Mouse (Mus musculus): Measurements from ENCODE around the gene Rap1gap. TPM values are rescaled to one million over a fixed set of nuclear protein-coding genes. Genes with fewer than 3 reads are reported as not detected.

The Rap1gap gene
- polyA plus RNA-seq, 1 experiment from 2014 or later = 6.1 TPM

GRCm38 (mm10) chr4:137714020-137714624 is 49.6 kb downstream of the Rap1gap start:
- peaks cover 5% of the 10 kb centered on the region for H3K4me1 ChIP-seq
- H3K36me3 ChIP-seq = no peaks in the 10 kb centered on the region
- WGBS = 44% methylated on average over 8 of the region's 8 CpGs
- no peaks in the 10 kb centered on the region for H3K9me3 ChIP-seq
- H3K27me3 ChIP-seq (replicated peaks) = peaks cover 90% of the 10 kb centered on the region
- no peak overlapping the region for H3K4me3 ChIP-seq
- no peak overlapping the region for H3K27ac ChIP-seq (replicated peaks)
- no peak for ATAC-seq (ENCODE audit: extremely low read depth, insufficient number of reproducible peaks, low FRiP score, low TSS enrichment)
- H3K4me2 ChIP-seq = no peak overlapping the region
- H3K9ac ChIP-seq = no peak overlapping the region

DNA sequence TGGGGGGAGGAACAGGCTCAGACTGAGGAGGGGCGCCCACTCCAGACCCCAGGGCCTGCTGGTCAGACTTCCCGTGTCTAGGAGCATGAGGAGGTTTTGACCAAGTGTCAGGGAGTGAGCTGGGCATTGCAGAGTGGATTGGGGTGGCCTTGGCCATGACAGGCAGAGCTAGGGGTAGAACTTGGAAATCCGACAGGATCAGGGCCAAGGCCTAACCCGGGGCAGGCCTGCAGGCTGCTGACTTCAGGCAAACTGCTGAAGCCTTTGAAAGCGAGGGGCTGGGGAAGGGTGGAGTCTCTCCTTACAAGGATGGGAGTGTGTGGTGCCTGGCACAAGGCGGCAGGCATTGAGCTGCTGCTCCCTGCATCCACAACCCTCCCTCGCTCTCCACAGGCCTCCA is 52.5 kb downstream of the Rap1gap start:
- Histone ChIP-seq H3K4me2 (no peak overlapping the region), H3K36me3 (no peaks in the 10 kb centered on the region), H3K4me1 (peaks cover 13% of the 10 kb centered on the region), H3K27ac (replicated peaks) (no peak overlapping the region), H3K4me3 (no peak overlapping the region), H3K9me3 (no peaks in the 10 kb centered on the region), H3K27me3 (replicated peaks) (peaks cover 90% of the 10 kb centered on the region), H3K9ac (0 out of 2 replicates have a peak overlapping the region, but pooled peaks have one; percentile 40)
- WGBS = 51% methylated on average over 7 of the region's 7 CpGs
- no peak for ATAC-seq (ENCODE audit: extremely low read depth, insufficient number of reproducible peaks, low FRiP score, low TSS enrichment)

GRCm38 (mm10) chr4:137717671-137718070 is 53.1 kb downstream of the Rap1gap start:
- WGBS = 66% methylated on average over 15 of the region's 15 CpGs
- ATAC-seq (ENCODE audit: extremely low read depth, insufficient number of reproducible peaks, low FRiP score, low TSS enrichment) = no peak
- no peak overlapping the region for H3K27ac ChIP-seq (replicated peaks)
- H3K4me2 ChIP-seq = no peak overlapping the region
- no peak overlapping the region for H3K9ac ChIP-seq
- no peak overlapping the region for H3K4me3 ChIP-seq
- H3K27me3 ChIP-seq (replicated peaks) = peaks cover 90% of the 10 kb centered on the region
- no peaks in the 10 kb centered on the region for H3K9me3 ChIP-seq
- no peaks in the 10 kb centered on the region for H3K36me3 ChIP-seq
- H3K4me1 ChIP-seq = peaks cover 13% of the 10 kb centered on the region

DNA sequence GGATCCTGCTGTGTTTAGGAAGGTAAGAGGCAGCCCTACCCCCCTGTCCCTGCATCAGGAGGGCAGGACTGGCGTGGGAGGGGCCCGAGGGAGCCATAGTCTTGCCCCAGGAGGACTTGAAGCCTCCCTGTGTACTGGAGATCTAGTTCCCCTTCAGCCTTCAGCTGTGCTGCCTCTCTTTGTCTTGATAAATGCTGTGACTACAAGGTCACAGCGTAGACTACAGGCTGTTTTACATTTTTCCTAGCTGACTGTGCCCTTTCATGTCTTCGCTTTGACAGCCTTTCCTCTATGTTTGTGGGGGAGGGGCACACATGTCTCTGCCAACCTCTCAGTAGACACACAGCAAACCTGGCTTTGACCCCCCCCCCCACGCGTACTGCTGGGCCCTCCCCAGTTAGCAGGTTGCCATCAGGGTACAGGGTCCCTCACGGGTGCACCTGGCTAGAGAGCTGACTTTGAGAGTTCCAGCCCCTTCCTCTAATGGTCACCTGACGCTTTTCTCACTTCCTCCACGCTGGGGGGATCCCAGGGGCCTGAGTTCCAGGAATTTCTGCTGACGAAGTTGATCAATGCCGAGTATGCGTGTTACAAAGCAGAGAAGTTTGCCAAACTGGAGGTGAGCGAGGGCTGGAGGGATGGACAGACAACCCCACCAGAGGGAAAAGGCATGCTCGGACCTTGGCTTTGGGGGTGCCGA is 55.0 kb downstream of the Rap1gap start:
- WGBS = 25% methylated on average over 15 of the region's 15 CpGs
- Histone ChIP-seq H3K4me3 (no peak overlapping the region), H3K27me3 (replicated peaks) (peaks cover 91% of the 10 kb centered on the region)

DNA sequence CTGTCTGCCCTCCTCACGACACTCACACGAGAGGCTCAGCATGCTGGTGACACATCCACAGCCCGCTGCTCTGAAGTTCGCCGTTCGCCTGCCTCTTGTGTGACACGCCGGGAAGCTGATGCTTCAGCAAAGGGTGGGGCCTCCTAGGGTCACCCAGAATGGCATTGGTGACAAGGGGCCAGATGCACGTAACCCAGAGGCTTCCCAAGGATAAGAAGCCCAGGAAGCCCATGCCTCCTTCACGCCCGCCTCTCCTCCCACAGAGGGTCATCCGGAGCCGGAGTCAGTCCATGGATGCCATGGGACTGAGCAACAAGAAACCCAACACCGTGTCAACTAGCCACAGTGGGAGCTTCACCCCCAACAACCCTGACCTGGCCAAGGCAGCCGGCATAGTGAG is 57.0 kb downstream of the Rap1gap start:
- no peak overlapping the region for H3K9ac ChIP-seq
- H3K4me3 ChIP-seq = no peak overlapping the region
- peaks cover 98% of the 10 kb centered on the region for H3K27me3 ChIP-seq (replicated peaks)
- no peak overlapping the region for H3K27ac ChIP-seq (replicated peaks)
- H3K36me3 ChIP-seq = no peaks in the 10 kb centered on the region
- no peaks in the 10 kb centered on the region for H3K9me3 ChIP-seq
- 80% methylated on average over 15 of the region's 15 CpGs for WGBS
- peaks cover 22% of the 10 kb centered on the region for H3K4me1 ChIP-seq
- H3K4me2 ChIP-seq = no peak overlapping the region
- ATAC-seq (ENCODE audit: extremely low read depth, insufficient number of reproducible peaks, low FRiP score, low TSS enrichment) = no peak

More for the DNA sequence above, 55.0 kb downstream of the Rap1gap start:
- H3K9me3 ChIP-seq = no peaks in the 10 kb centered on the region
- no peak for ATAC-seq (ENCODE audit: extremely low read depth, insufficient number of reproducible peaks, low FRiP score, low TSS enrichment)
- H3K4me1 ChIP-seq = peaks cover 22% of the 10 kb centered on the region
- no peaks in the 10 kb centered on the region for H3K36me3 ChIP-seq
- peak overlapping the region; percentile 32; the same call in 1 of the 2 replicates for H3K4me2 ChIP-seq
- H3K27ac ChIP-seq (replicated peaks) = no peak overlapping the region
- peak overlapping the region; percentile 38; the same call in 1 of the 2 replicates for H3K9ac ChIP-seq

GRCm38 (mm10) chr4:137722230-137722629 is 57.7 kb downstream of the Rap1gap start:
- no peak for ATAC-seq (ENCODE audit: extremely low read depth, insufficient number of reproducible peaks, low FRiP score, low TSS enrichment)
- H3K4me1 ChIP-seq = peaks cover 22% of the 10 kb centered on the region
- peaks cover 98% of the 10 kb centered on the region for H3K27me3 ChIP-seq (replicated peaks)
- no peak overlapping the region for H3K4me2 ChIP-seq
- WGBS = 77% methylated on average over 3 of the region's 3 CpGs
- H3K36me3 ChIP-seq = no peaks in the 10 kb centered on the region
- H3K27ac ChIP-seq (replicated peaks) = no peak overlapping the region
- no peak overlapping the region for H3K4me3 ChIP-seq
- no peak overlapping the region for H3K9ac ChIP-seq
- no peaks in the 10 kb centered on the region for H3K9me3 ChIP-seq

- Histone ChIP-seq H3K9ac (no peak overlapping the region), H3K27ac (replicated peaks) (no peak overlapping the region), H3K4me2 (peak overlapping the region; percentile 60; the same call in 1 of the 2 replicates), H3K4me3 (peak overlapping the region; percentile 31; the same call in 1 of the 2 replicates), H3K9me3 (no peaks in the 10 kb centered on the region), H3K4me1 (peaks cover 26% of the 10 kb centered on the region), H3K27me3 (replicated peaks) (peaks cover 99% of the 10 kb centered on the region), H3K36me3 (no peaks in the 10 kb centered on the region)
- no peak for ATAC-seq (ENCODE audit: extremely low read depth, insufficient number of reproducible peaks, low FRiP score, low TSS enrichment)
- WGBS = 22% methylated on average over 12 of the region's 12 CpGs
These were observed 58.3 kb downstream of the Rap1gap start for GRCm38 (mm10) chr4:137722692-137723427.

- H3K4me1 ChIP-seq = peaks cover 32% of the 10 kb centered on the region
- H3K27me3 ChIP-seq (replicated peaks) = peaks cover 99% of the 10 kb centered on the region
- H3K4me3 ChIP-seq = peak overlapping the region; percentile 31
- peak overlapping the region; percentile 29; the same call in 1 of the 2 replicates for H3K9ac ChIP-seq
- no peak overlapping the region for H3K27ac ChIP-seq (replicated peaks)
- H3K36me3 ChIP-seq = no peaks in the 10 kb centered on the region
- H3K4me2 ChIP-seq = peak overlapping the region; percentile 60
- ATAC-seq (ENCODE audit: extremely low read depth, insufficient number of reproducible peaks, low FRiP score, low TSS enrichment) = no peak
- no peaks in the 10 kb centered on the region for H3K9me3 ChIP-seq
- WGBS = 32% methylated on average over 25 of the region's 25 CpGs
These were observed 59.0 kb downstream of the Rap1gap start for GRCm38 (mm10) chr4:137723527-137723926.

GRCm38 (mm10) chr4:137724212-137724611 is 59.7 kb downstream of the Rap1gap start:
- H3K9ac ChIP-seq = peak overlapping the region; percentile 29
- H3K4me1 ChIP-seq = peaks cover 32% of the 10 kb centered on the region
- ATAC-seq (ENCODE audit: extremely low read depth, insufficient number of reproducible peaks, low FRiP score, low TSS enrichment) = no peak
- H3K4me3 ChIP-seq = peak overlapping the region; percentile 31
- peaks cover 99% of the 10 kb centered on the region for H3K27me3 ChIP-seq (replicated peaks)
- H3K4me2 ChIP-seq = peak overlapping the region; percentile 60
- no peaks in the 10 kb centered on the region for H3K36me3 ChIP-seq
- no peak overlapping the region for H3K27ac ChIP-seq (replicated peaks)
- 39% methylated on average over 11 of the region's 11 CpGs for WGBS
- no peaks in the 10 kb centered on the region for H3K9me3 ChIP-seq

GRCm38 (mm10) chr4:137724766-137725165 is 60.2 kb downstream of the Rap1gap start:
- no peak for ATAC-seq (ENCODE audit: extremely low read depth, insufficient number of reproducible peaks, low FRiP score, low TSS enrichment)
- H3K4me3 ChIP-seq = peak overlapping the region; percentile 31
- H3K27me3 ChIP-seq (replicated peaks) = peaks cover 99% of the 10 kb centered on the region

GRCm38 (mm10) chr4:137725541-137726145 is 61.1 kb downstream of the Rap1gap start:
- Histone ChIP-seq H3K27ac (replicated peaks) (no peak overlapping the region), H3K27me3 (replicated peaks) (peaks cover 95% of the 10 kb centered on the region), H3K4me2 (no peak overlapping the region), H3K36me3 (no peaks in the 10 kb centered on the region), H3K4me1 (peaks cover 25% of the 10 kb centered on the region), H3K9me3 (no peaks in the 10 kb centered on the region), H3K9ac (no peak overlapping the region), H3K4me3 (no peak overlapping the region)
- 68% methylated on average over 13 of the region's 13 CpGs for WGBS
- no peak for ATAC-seq (ENCODE audit: extremely low read depth, insufficient number of reproducible peaks, low FRiP score, low TSS enrichment)

More at GRCm38 (mm10) chr4:137724766-137725165, 60.2 kb downstream of the Rap1gap start:
- H3K36me3 ChIP-seq = no peaks in the 10 kb centered on the region
- peaks cover 26% of the 10 kb centered on the region for H3K4me1 ChIP-seq
- no peaks in the 10 kb centered on the region for H3K9me3 ChIP-seq
- 40% methylated on average over 8 of the region's 8 CpGs for WGBS
- H3K27ac ChIP-seq (replicated peaks) = no peak overlapping the region
- H3K4me2 ChIP-seq = peak overlapping the region; percentile 60
- H3K9ac ChIP-seq = 0 out of 2 replicates have a peak overlapping the region, but pooled peaks have one; percentile 29

All from heart, embryonic 13.5 days (tissue).